Mouse (Mus musculus) stomach, postnatal 0 days (tissue): ENCODE data around the gene Abl2. TPM values are rescaled to one million over a fixed set of nuclear protein-coding genes. Genes with fewer than 3 reads are reported as not detected.

Experiments
- ATAC-seq: fragments of 200-750 bp; cut with Nextera tagmentation; 2 replicates; pipeline ENCODE4 v1.8.0; 2017; ENCODE audit not compliant: low FRiP score, low TSS enrichment
- DNase-seq: peaks from one replicate; pipeline ENCODE4 v3.0.0-alpha.2; 2016; ENCODE audit warnings: low spot score
- H3K27ac ChIP-seq: fragments of 300-500 bp; sonication (generic); replicated peaks from 2 replicates; pipeline ENCODE4 v1.5.1; 2014; ENCODE audit warnings: mild to moderate bottlenecking, control low read depth
- H3K27me3 ChIP-seq: fragments of 300-500 bp; sonication (generic); 2 replicates; pipeline ENCODE4 v1.6.1; 2014; ENCODE audit warnings: low read length; ENCODE audit not compliant: control insufficient read depth, insufficient read depth
- H3K36me3 ChIP-seq: fragments of 300-500 bp; sonication (generic); 2 replicates; pipeline ENCODE4 v1.6.1; 2014; ENCODE audit warnings: low read length, mixed read lengths; ENCODE audit not compliant: control insufficient read depth, insufficient read depth
- H3K4me1 ChIP-seq: fragments of 300-500 bp; sonication (generic); replicated peaks from 2 replicates; pipeline ENCODE4 v1.6.1; 2014; ENCODE audit warnings: antibody characterized with exemption; ENCODE audit not compliant: control insufficient read depth, insufficient read depth
- H3K4me2 ChIP-seq: fragments of 300-500 bp; sonication (generic); replicated peaks from 2 replicates; pipeline ENCODE4 v1.6.1; 2014; ENCODE audit warnings: low read depth, mild to moderate bottlenecking, control low read depth, moderate library complexity
- H3K4me3 ChIP-seq: fragments of 300-500 bp; sonication (generic); 2 replicates; pipeline ENCODE4 v1.5.1; 2014; ENCODE audit warnings: low read depth, low read length, control low read depth
- H3K9ac ChIP-seq: fragments of 300-500 bp; sonication (generic); 2 replicates; pipeline ENCODE4 v1.6.1; 2014; ENCODE audit warnings: mild to moderate bottlenecking, low read length, control low read depth, mixed read lengths
- H3K9me3 ChIP-seq: fragments of 300-500 bp; sonication (generic); 2 replicates; pipeline ENCODE4 v1.6.1; 2016; ENCODE audit warnings: low read length; ENCODE audit not compliant: control insufficient read depth
- CTCF ChIP-seq: IDR thresholded peaks from 2 replicates; pipeline ENCODE4 v1.5.1; 2016; ENCODE audit warnings: antibody characterized with exemption, low read depth, mild to moderate bottlenecking, moderate library complexity
- EP300 ChIP-seq: optimal IDR thresholded peaks from 2 replicates; pipeline ENCODE3; 2016; ENCODE audit warnings: antibody characterized with exemption
- WGBS: fragments of 180-500 bp; shearing (Covaris S2); extraction: QIAGEN DNeasy Blood & Tissue Kit; methylation state at CpG from one replicate; pipeline ENCODE4 v1.1.7; 2014; 5-methylcytosine and 5-hydroxymethylcytosine counted together
- polyA plus RNA-seq: library from polyadenylated mRNA; unstranded; fragments of >200 nt; fragmentation: Nextera tagmentation; extraction: Ambion mirVana; gene quantifications from 2 replicates; pipeline ENCODE4 v1.2.1, GENCODE M21; 2015

The Abl2 gene
- polyA plus RNA-seq, 1 experiment from 2014 or later = 1.4 TPM

- Histone ChIP-seq H3K4me2 (no peak overlapping the region), H3K9me3 (no peaks in the 10 kb centered on the region), H3K27ac (no peak overlapping the region), H3K36me3 (no peaks in the 10 kb centered on the region), H3K4me1 (no peaks in the 10 kb centered on the region), H3K4me3 (no peak overlapping the region), H3K9ac (no peak overlapping the region), H3K27me3 (no peaks in the 10 kb centered on the region)
- TF ChIP-seq EP300 = no peak
- no peak for TF ChIP-seq CTCF
- DNase-seq (no peak), ATAC-seq (no peak)
- WGBS = 76% methylated on average over 4 of the region's 4 CpGs
Measured at GRCm38 (mm10) chr1:156569615-156570014, 11.0 kb downstream of the Abl2 start.

- 72% methylated on average over 4 of the region's 4 CpGs for WGBS
Measured at GRCm38 (mm10) chr1:156572952-156573351, 14.4 kb downstream of the Abl2 start.

GRCm38 (mm10) chr1:156581149-156581548, 22.6 kb downstream of the Abl2 start:
- Histone ChIP-seq H3K27ac (no peak overlapping the region), H3K4me3 (no peak overlapping the region), H3K9me3 (no peaks in the 10 kb centered on the region), H3K36me3 (no peaks in the 10 kb centered on the region), H3K4me1 (no peaks in the 10 kb centered on the region), H3K9ac (no peak overlapping the region), H3K27me3 (no peaks in the 10 kb centered on the region), H3K4me2 (no peak overlapping the region)
- DNase-seq (no peak), ATAC-seq (no peak)
- whole genome bisulfite sequencing = 69% methylated on average over 11 of the region's 11 CpGs
- TF ChIP-seq CTCF = no peak
- TF ChIP-seq EP300 = no peak

More at GRCm38 (mm10) chr1:156572952-156573351, 14.4 kb downstream of the Abl2 start:
- no peaks in the 10 kb centered on the region for H3K36me3 ChIP-seq
- no peaks in the 10 kb centered on the region for H3K9me3 ChIP-seq
- H3K4me3 ChIP-seq = no peak overlapping the region
- TF ChIP-seq CTCF (no peak), EP300 (no peak)
- no peaks in the 10 kb centered on the region for H3K27me3 ChIP-seq
- no peak overlapping the region for H3K4me2 ChIP-seq
- H3K27ac ChIP-seq = no peak overlapping the region
- H3K9ac ChIP-seq = no peak overlapping the region
- ATAC-seq = no peak
- H3K4me1 ChIP-seq = no peaks in the 10 kb centered on the region
- no peak for DNase-seq

- Histone ChIP-seq H3K27ac (no peak overlapping the region), H3K27me3 (no peaks in the 10 kb centered on the region), H3K9me3 (no peaks in the 10 kb centered on the region), H3K9ac (no peak overlapping the region), H3K4me2 (no peak overlapping the region), H3K36me3 (no peaks in the 10 kb centered on the region), H3K4me1 (no peaks in the 10 kb centered on the region), H3K4me3 (no peak overlapping the region)
- ATAC-seq (no peak), DNase-seq (no peak)
- no peak for TF ChIP-seq EP300
- peak; percentile 70 for TF ChIP-seq CTCF
- 59% methylated on average over 1 of the region's 1 CpGs for WGBS
Measured at GRCm38 (mm10) chr1:156584175-156584574, 25.6 kb downstream of the Abl2 start.

- DNase-seq (no peak), ATAC-seq (no peak)
- TF ChIP-seq EP300 (no peak), CTCF (no peak)
- Histone ChIP-seq H3K4me2 (no peak overlapping the region), H3K4me3 (no peak overlapping the region), H3K9ac (no peak overlapping the region), H3K27me3 (no peaks in the 10 kb centered on the region), H3K27ac (no peak overlapping the region), H3K4me1 (no peaks in the 10 kb centered on the region), H3K9me3 (no peaks in the 10 kb centered on the region), H3K36me3 (no peaks in the 10 kb centered on the region)
- 57% methylated on average over 3 of the region's 3 CpGs for WGBS
Measured at GRCm38 (mm10) chr1:156585512-156585911, 26.9 kb downstream of the Abl2 start.

GRCm38 (mm10) chr1:156589811-156590305, 31.3 kb downstream of the Abl2 start:
- Histone ChIP-seq H3K27ac (no peak overlapping the region), H3K4me3 (no peak overlapping the region), H3K9me3 (no peaks in the 10 kb centered on the region), H3K27me3 (no peaks in the 10 kb centered on the region), H3K9ac (no peak overlapping the region), H3K4me2 (no peak overlapping the region), H3K36me3 (no peaks in the 10 kb centered on the region), H3K4me1 (no peaks in the 10 kb centered on the region)
- ATAC-seq = no peak
- no peak for TF ChIP-seq CTCF
- TF ChIP-seq EP300 = no peak
- no peak for DNase-seq
- 64% methylated on average over 3 of the region's 3 CpGs for WGBS
